Mouse (Mus musculus): ENCODE measurements at regions not wholly inside any gene's neighbourhood (a gene's known extent, or its start where the extent isn't known, plus 50 kb on each side); places are given as distances from the start of the nearest gene placed in this dataset.

GRCm38 (mm10) chr3:70097813-70098212 lies 90.4 kb downstream of the Otol1 start:
- DNase-seq = no peak

GRCm38 (mm10) chr3:70102091-70102490 lies 94.7 kb downstream of the Otol1 start:
- DNase-seq = peak; percentile 63 to 69

- DNase-seq = peak; percentile 77 to 82
Measured at GRCm38 (mm10) chr3:70102593-70103213, 95.3 kb downstream of the Otol1 start.

- DNase-seq = peak; percentile 90 to 94
Measured at GRCm38 (mm10) chr3:70103983-70104827, 96.8 kb downstream of the Otol1 start.

- peak; percentile 86 to 90 for DNase-seq
Measured at GRCm38 (mm10) chr3:70104828-70105399, 97.5 kb downstream of the Otol1 start.

GRCm38 (mm10) chr3:70105561-70105960 lies 98.1 kb downstream of the Otol1 start:
- peak; percentile 56 to 59 for DNase-seq

- peak; percentile 75 to 83 for DNase-seq
Measured at GRCm38 (mm10) chr3:70106141-70106540, 98.7 kb downstream of the Otol1 start.

GRCm38 (mm10) chr3:70126212-70126611 lies 118.8 kb downstream of the Otol1 start:
- DNase-seq = no peak

- no peak for DNase-seq
Measured at GRCm38 (mm10) chr3:70130241-70131029, 123.0 kb downstream of the Otol1 start.

- no peak for DNase-seq
Measured at GRCm38 (mm10) chr3:70134963-70135362, 127.5 kb downstream of the Otol1 start.

- DNase-seq = no peak
Measured at GRCm38 (mm10) chr3:70138488-70138887, 131.1 kb downstream of the Otol1 start.

- no peak for DNase-seq
Measured at GRCm38 (mm10) chr3:70138926-70139325, 131.5 kb downstream of the Otol1 start.

- no peak for DNase-seq
Measured at GRCm38 (mm10) chr3:70145728-70146127, 138.3 kb downstream of the Otol1 start.

GRCm38 (mm10) chr3:70151156-70151555 lies 143.7 kb downstream of the Otol1 start:
- no peak for DNase-seq

GRCm38 (mm10) chr3:70160043-70160442 lies 152.6 kb downstream of the Otol1 start:
- DNase-seq = no peak

GRCm38 (mm10) chr3:70171667-70172066 lies 164.3 kb downstream of the Otol1 start:
- DNase-seq = peak in 1 of 2 experiments; percentile 18

- no peak for DNase-seq
Measured at GRCm38 (mm10) chr3:70176391-70176790, 169.0 kb downstream of the Otol1 start.

GRCm38 (mm10) chr3:70181611-70182010 lies 174.2 kb downstream of the Otol1 start:
- DNase-seq = no peak

- no peak for DNase-seq
Measured at GRCm38 (mm10) chr3:70190741-70191140, 183.3 kb downstream of the Otol1 start.

- DNase-seq = no peak
Measured at GRCm38 (mm10) chr3:70196671-70197070, 189.3 kb downstream of the Otol1 start.

- DNase-seq = no peak
Measured at GRCm38 (mm10) chr3:70198890-70199289, 191.5 kb downstream of the Otol1 start.

GRCm38 (mm10) chr3:70201334-70201943 lies 194.0 kb downstream of the Otol1 start:
- DNase-seq = no peak

- DNase-seq = no peak
Measured at GRCm38 (mm10) chr3:70215195-70215594, 207.8 kb downstream of the Otol1 start.

Measured in cerebellum, postnatal 10 days (tissue).